Mouse (Mus musculus): ENCODE results near the gene Mdfi.

Gene Mdfi

GRCm38 (mm10) chr17:47847985-47848384, 13.5 kb upstream of the Mdfi start:
- no peak for DNase-seq (ENCODE audit: low spot score in 2 of 2)

- no peak for DNase-seq (ENCODE audit: low spot score in 2 of 2)
These were observed 11.1 kb upstream of the Mdfi start for GRCm38 (mm10) chr17:47845609-47846008.

- no peak for DNase-seq (ENCODE audit: low spot score in 2 of 2)
These were observed 9.0 kb upstream of the Mdfi start for GRCm38 (mm10) chr17:47843465-47843864.

GRCm38 (mm10) chr17:47841931-47842623, 7.6 kb upstream of the Mdfi start:
- DNase-seq (ENCODE audit: low spot score in 2 of 2) = peak in 1 of 2 experiments; percentile 44

- no peak for DNase-seq (ENCODE audit: low spot score in 2 of 2)
These were observed 7.0 kb upstream of the Mdfi start for GRCm38 (mm10) chr17:47841521-47841920.

- DNase-seq (ENCODE audit: low spot score in 2 of 2) = no peak
These were observed 3.3 kb upstream of the Mdfi start for GRCm38 (mm10) chr17:47837808-47838207.

GRCm38 (mm10) chr17:47833628-47834481, 636 bp downstream of the Mdfi start:
- DNase-seq (ENCODE audit: low spot score in 2 of 2) = no peak

GRCm38 (mm10) chr17:47833029-47833627, 1.4 kb downstream of the Mdfi start:
- DNase-seq (ENCODE audit: low spot score in 2 of 2) = no peak

GRCm38 (mm10) chr17:47832501-47833028, 1.9 kb downstream of the Mdfi start:
- DNase-seq (ENCODE audit: low spot score in 2 of 2) = no peak

- no peak for DNase-seq (ENCODE audit: low spot score in 2 of 2)
These were observed 2.7 kb downstream of the Mdfi start for GRCm38 (mm10) chr17:47831772-47832171.

GRCm38 (mm10) chr17:47831161-47831560, 3.3 kb downstream of the Mdfi start:
- no peak for DNase-seq (ENCODE audit: low spot score in 2 of 2)

GRCm38 (mm10) chr17:47821339-47821738, 13.2 kb downstream of the Mdfi start:
- no peak for DNase-seq (ENCODE audit: low spot score in 2 of 2)

GRCm38 (mm10) chr17:47818038-47818725, 16.3 kb downstream of the Mdfi start:
- no peak for DNase-seq (ENCODE audit: low spot score in 2 of 2)

GRCm38 (mm10) chr17:47815446-47815845, 19.0 kb downstream of the Mdfi start:
- no peak for DNase-seq (ENCODE audit: low spot score in 2 of 2)

- no peak for DNase-seq (ENCODE audit: low spot score in 2 of 2)
These were observed 20.0 kb downstream of the Mdfi start for GRCm38 (mm10) chr17:47814496-47814895.

GRCm38 (mm10) chr17:47813616-47814015, 20.9 kb downstream of the Mdfi start:
- DNase-seq (ENCODE audit: low spot score in 2 of 2) = no peak

GRCm38 (mm10) chr17:47812200-47812599, 22.3 kb downstream of the Mdfi start:
- no peak for DNase-seq (ENCODE audit: low spot score in 2 of 2)

- no peak for DNase-seq (ENCODE audit: low spot score in 2 of 2)
These were observed 23.2 kb downstream of the Mdfi start for GRCm38 (mm10) chr17:47811265-47811800.

- DNase-seq (ENCODE audit: low spot score in 2 of 2) = no peak
These were observed 28.3 kb downstream of the Mdfi start for GRCm38 (mm10) chr17:47806230-47806629.

GRCm38 (mm10) chr17:47805047-47805835, 29.2 kb downstream of the Mdfi start:
- no peak for DNase-seq (ENCODE audit: low spot score in 2 of 2)

- no peak for DNase-seq (ENCODE audit: low spot score in 2 of 2)
These were observed 30.8 kb downstream of the Mdfi start for GRCm38 (mm10) chr17:47803662-47804061.
